Mouse (Mus musculus): ENCODE data around the gene Agbl2. TPM values are rescaled to one million over a fixed set of nuclear protein-coding genes. Genes with fewer than 3 reads are reported as not detected.

Gene Agbl2
- polyA plus RNA-seq, 2 experiments, result 0.06 TPM; not detected in 1

- no peak for TF ChIP-seq EP300 (IDR thresholded peaks at IDR 0.05; ENCODE audit: low read depth)
- no peak for TF ChIP-seq CTCF (IDR thresholded peaks at IDR 0.05; ENCODE audit: low read depth)
- DNase-seq (ENCODE audit: low read depth in 3 of 3, low spot score in 3 of 3) (no peak), ATAC-seq (ENCODE audit: insufficient read depth) (no peak)
- Histone ChIP-seq H3K9ac (replicated peaks) (no peak overlapping the region), H3K27me3 (ENCODE audit: control insufficient read depth, insufficient read depth, low read length) (peaks cover 2% of the 10 kb centered on the region), H3K4me1 (replicated peaks; ENCODE audit: control insufficient read depth in 2 of 2, insufficient read depth in 2 of 2, low read length in 1 of 2) (no peaks in the 10 kb centered on the region), H3K4me2 (ENCODE audit: low read depth) (no peak overlapping the region), H3K4me3 (ENCODE audit: insufficient read depth in 1 of 2, low read depth in 2 of 2, low read length in 2 of 2) (no peak overlapping the region), H3K36me3 (replicated peaks; ENCODE audit: control insufficient read depth, insufficient read depth, low read depth) (no peaks in the 10 kb centered on the region), H3K27ac (no peak overlapping the region), H3K9me3 (ENCODE audit: control insufficient read depth, low read length) (no peaks in the 10 kb centered on the region)
- 61% methylated on average over 5 of the region's 5 CpGs for WGBS (ENCODE audit: insufficient replicate concordance)
These were observed 51.0 kb downstream of the Agbl2 start for GRCm38 (mm10) chr2:90833502-90833901.

- TF ChIP-seq CTCF (IDR thresholded peaks at IDR 0.05; ENCODE audit: low read depth), result no peak
- TF ChIP-seq EP300 (IDR thresholded peaks at IDR 0.05; ENCODE audit: low read depth), result no peak
- no peaks in the 10 kb centered on the region for H3K9me3 ChIP-seq (ENCODE audit: control insufficient read depth, low read length)
- H3K4me1 ChIP-seq (replicated peaks; ENCODE audit: control insufficient read depth in 2 of 2, insufficient read depth in 2 of 2, low read length in 1 of 2), result no peaks in the 10 kb centered on the region
- no peak overlapping the region for H3K27ac ChIP-seq
- no peak overlapping the region for H3K9ac ChIP-seq (replicated peaks)
- ATAC-seq (ENCODE audit: insufficient read depth) (no peak), DNase-seq (ENCODE audit: low read depth in 3 of 3, low spot score in 3 of 3) (no peak)
- no peaks in the 10 kb centered on the region for H3K36me3 ChIP-seq (replicated peaks; ENCODE audit: control insufficient read depth, insufficient read depth, low read depth)
- no peak overlapping the region for H3K4me3 ChIP-seq (ENCODE audit: insufficient read depth in 1 of 2, low read depth in 2 of 2, low read length in 2 of 2)
- peaks cover 2% of the 10 kb centered on the region for H3K27me3 ChIP-seq (ENCODE audit: control insufficient read depth, insufficient read depth, low read length)
- 68% methylated on average over 2 of the region's 2 CpGs for WGBS (ENCODE audit: insufficient replicate concordance)
- no peak overlapping the region for H3K4me2 ChIP-seq (ENCODE audit: low read depth)
These were observed 56.1 kb downstream of the Agbl2 start for GRCm38 (mm10) chr2:90838621-90839020.

- H3K4me2 ChIP-seq (ENCODE audit: low read depth), result no peak overlapping the region
- H3K4me3 ChIP-seq (ENCODE audit: insufficient read depth in 1 of 2, low read depth in 2 of 2, low read length in 2 of 2), result no peak overlapping the region
- no peaks in the 10 kb centered on the region for H3K9me3 ChIP-seq (ENCODE audit: control insufficient read depth, low read length)
- 67% methylated on average over 1 of the region's 1 CpGs for WGBS (ENCODE audit: insufficient replicate concordance)
- no peak overlapping the region for H3K27ac ChIP-seq
- no peak for TF ChIP-seq EP300 (IDR thresholded peaks at IDR 0.05; ENCODE audit: low read depth)
- TF ChIP-seq CTCF (IDR thresholded peaks at IDR 0.05; ENCODE audit: low read depth), result no peak
- H3K9ac ChIP-seq (replicated peaks), result no peak overlapping the region
- ATAC-seq (ENCODE audit: insufficient read depth), result no peak
- H3K4me1 ChIP-seq (replicated peaks; ENCODE audit: control insufficient read depth in 2 of 2, insufficient read depth in 2 of 2, low read length in 1 of 2), result peaks cover 19% of the 10 kb centered on the region in 2 experiments
- no peaks in the 10 kb centered on the region for H3K36me3 ChIP-seq (replicated peaks; ENCODE audit: control insufficient read depth, insufficient read depth, low read depth)
- H3K27me3 ChIP-seq (ENCODE audit: control insufficient read depth, insufficient read depth, low read length), result no peaks in the 10 kb centered on the region
- DNase-seq (ENCODE audit: low read depth in 3 of 3, low spot score in 3 of 3), result no peak
These were observed 61.1 kb downstream of the Agbl2 start for GRCm38 (mm10) chr2:90843666-90844065.

GRCm38 (mm10) chr2:90844262-90844661 is 61.7 kb downstream of the Agbl2 start:
- H3K9me3 ChIP-seq (ENCODE audit: control insufficient read depth, low read length), result no peaks in the 10 kb centered on the region

GRCm38 (mm10) chr2:90845234-90845633 is 62.7 kb downstream of the Agbl2 start:
- Histone ChIP-seq H3K4me3 (ENCODE audit: insufficient read depth in 1 of 2, low read depth in 2 of 2, low read length in 2 of 2) (no peak overlapping the region), H3K4me2 (ENCODE audit: low read depth) (no peak overlapping the region), H3K4me1 (replicated peaks; ENCODE audit: control insufficient read depth in 2 of 2, insufficient read depth in 2 of 2, low read length in 1 of 2) (peaks cover 19% of the 10 kb centered on the region in 2 experiments), H3K27ac (no peak overlapping the region), H3K27me3 (ENCODE audit: control insufficient read depth, insufficient read depth, low read length) (no peaks in the 10 kb centered on the region), H3K9me3 (ENCODE audit: control insufficient read depth, low read length) (no peaks in the 10 kb centered on the region), H3K9ac (replicated peaks) (no peak overlapping the region), H3K36me3 (replicated peaks; ENCODE audit: control insufficient read depth, insufficient read depth, low read depth) (peaks cover under 1% of the 10 kb centered on the region; the same call in 1 of the 2 replicates)
- DNase-seq (ENCODE audit: low read depth in 3 of 3, low spot score in 3 of 3), result no peak
- no peak for ATAC-seq (ENCODE audit: insufficient read depth)
- WGBS (ENCODE audit: insufficient replicate concordance), result 50% methylated on average over 5 of the region's 5 CpGs
- TF ChIP-seq CTCF (IDR thresholded peaks at IDR 0.05; ENCODE audit: low read depth) (no peak), EP300 (IDR thresholded peaks at IDR 0.05; ENCODE audit: low read depth) (no peak)

More at GRCm38 (mm10) chr2:90844262-90844661, 61.7 kb downstream of the Agbl2 start:
- TF ChIP-seq EP300 (IDR thresholded peaks at IDR 0.05; ENCODE audit: low read depth), result no peak
- TF ChIP-seq CTCF (IDR thresholded peaks at IDR 0.05; ENCODE audit: low read depth), result no peak
- no peak overlapping the region for H3K27ac ChIP-seq
- H3K9ac ChIP-seq (replicated peaks), result no peak overlapping the region
- H3K4me2 ChIP-seq (ENCODE audit: low read depth), result no peak overlapping the region
- peaks cover 19% of the 10 kb centered on the region in 2 experiments for H3K4me1 ChIP-seq (replicated peaks; ENCODE audit: control insufficient read depth in 2 of 2, insufficient read depth in 2 of 2, low read length in 1 of 2)
- WGBS (ENCODE audit: insufficient replicate concordance), result 70% methylated on average over 5 of the region's 5 CpGs
- DNase-seq (ENCODE audit: low read depth in 3 of 3, low spot score in 3 of 3), result no peak
- no peaks in the 10 kb centered on the region for H3K36me3 ChIP-seq (replicated peaks; ENCODE audit: control insufficient read depth, insufficient read depth, low read depth)
- no peak overlapping the region for H3K4me3 ChIP-seq (ENCODE audit: insufficient read depth in 1 of 2, low read depth in 2 of 2, low read length in 2 of 2)
- no peak for ATAC-seq (ENCODE audit: insufficient read depth)
- H3K27me3 ChIP-seq (ENCODE audit: control insufficient read depth, insufficient read depth, low read length), result no peaks in the 10 kb centered on the region
